Mouse (Mus musculus) embryonic fibroblast, embryonic 13.5 days (primary cell): Measurements from ENCODE around the gene Cux1.

Experiments
- CTCF ChIP-seq: IDR thresholded peaks from 2 replicates; pipeline ENCODE4 v1.5.1; 2011; ENCODE audit warnings: mild to moderate bottlenecking, control low read depth, low read length, moderate library complexity, borderline replicate concordance; ENCODE audit not compliant: insufficient read depth
- POLR2A ChIP-seq: IDR thresholded peaks from 2 replicates; pipeline ENCODE4 v1.6.1; 2011; ENCODE audit warnings: low read depth, mild to moderate bottlenecking, control low read depth, low read length, moderate library complexity

GRCm38 (mm10) chr5:136417891-136418290, 149.4 kb downstream of the Cux1 start:
- no peak for TF ChIP-seq POLR2A
- TF ChIP-seq CTCF, result no peak
